Mouse (Mus musculus) lung, embryonic 14.5 days (tissue): ENCODE measurements around the gene Fkrp. TPM values are rescaled to one million over a fixed set of nuclear protein-coding genes. Genes with fewer than 3 reads are reported as not detected.
A peak's percentile ranks its signal among the peaks of the same experiment; 100 is the strongest.

Experiments
- ATAC-seq: fragments of 200-750 bp; cut with Nextera tagmentation; 2 replicates; pipeline ENCODE4 v1.8.0; 2017; ENCODE audit warnings: mild to moderate bottlenecking, moderate TSS enrichment, moderate library complexity; ENCODE audit not compliant: insufficient read depth
- DNase-seq: peaks from one replicate; pipeline ENCODE4 v3.0.0-alpha.2; 2015
- H3K27ac ChIP-seq: fragments of 300-500 bp; sonication (generic); 2 replicates; pipeline ENCODE4 v1.5.1; 2014; ENCODE audit warnings: low read depth, mild to moderate bottlenecking, moderate library complexity
- H3K27me3 ChIP-seq: fragments of 300-500 bp; sonication (generic); 2 replicates; pipeline ENCODE4 v1.6.1; 2014; ENCODE audit warnings: low read length, control low read depth; ENCODE audit not compliant: insufficient read depth
- H3K36me3 ChIP-seq: fragments of 300-500 bp; sonication (generic); 2 replicates; pipeline ENCODE4 v1.6.1; 2014; ENCODE audit warnings: control low read depth; ENCODE audit not compliant: insufficient read depth
- H3K4me1 ChIP-seq: fragments of 300-500 bp; sonication (generic); 2 replicates; pipeline ENCODE4 v1.6.1; 2014; ENCODE audit warnings: antibody characterized with exemption, control low read depth; ENCODE audit not compliant: insufficient read depth
- H3K4me2 ChIP-seq: fragments of 300-500 bp; sonication (generic); 2 replicates; pipeline ENCODE4 v1.6.1; 2014; ENCODE audit warnings: mild to moderate bottlenecking
- H3K4me3 ChIP-seq: fragments of 300-500 bp; sonication (generic); 2 replicates; pipeline ENCODE4 v1.5.1; 2014; ENCODE audit warnings: low read depth, low read length
- H3K9ac ChIP-seq: fragments of 300-500 bp; sonication (generic); 2 replicates; pipeline ENCODE4 v1.6.1; 2014
- H3K9me3 ChIP-seq: fragments of 300-500 bp; sonication (generic); 2 replicates; pipeline ENCODE4 v1.6.1; 2016; ENCODE audit warnings: low read depth, low read length, control low read depth
- CTCF ChIP-seq: IDR thresholded peaks from 2 replicates; pipeline ENCODE4 v1.5.1; 2016; ENCODE audit warnings: antibody characterized with exemption, low read depth
- WGBS: fragments of 180-500 bp; shearing (Covaris S2); extraction: QIAGEN DNeasy Blood & Tissue Kit; methylation state at CpG from one replicate; pipeline ENCODE4 v1.1.7; 2014; 5-methylcytosine and 5-hydroxymethylcytosine counted together
- polyA plus RNA-seq: library from polyadenylated mRNA; unstranded; fragments of >200 nt; fragmentation: Nextera tagmentation; extraction: Ambion mirVana; gene quantifications from 2 replicates; pipeline ENCODE4 v1.2.1, GENCODE M21; 2014

The Fkrp gene
- polyA plus RNA-seq, 1 experiment from 2014 or later = 31.9 TPM

- no peak for DNase-seq
- H3K4me2 ChIP-seq = no peak overlapping the region
Measured at GRCm38 (mm10) chr7:16763463-16764218, 52.9 kb downstream of the Fkrp start.

GRCm38 (mm10) chr7:16761630-16762029, 54.9 kb downstream of the Fkrp start:
- H3K4me1 ChIP-seq = peaks cover 6% of the 10 kb centered on the region
- H3K4me3 ChIP-seq = no peak overlapping the region
- ATAC-seq (0 out of 2 replicates have a peak, but pooled peaks have one; percentile 11), DNase-seq (no peak)
- H3K36me3 ChIP-seq = no peaks in the 10 kb centered on the region
- no peaks in the 10 kb centered on the region for H3K9me3 ChIP-seq
- H3K4me2 ChIP-seq = no peak overlapping the region
- H3K27ac ChIP-seq = no peak overlapping the region
- no peak overlapping the region for H3K9ac ChIP-seq
- H3K27me3 ChIP-seq = no peaks in the 10 kb centered on the region
- no peak for TF ChIP-seq CTCF
- 33% methylated on average over 5 of the region's 5 CpGs for WGBS

More at GRCm38 (mm10) chr7:16763463-16764218, 52.9 kb downstream of the Fkrp start:
- H3K4me3 ChIP-seq = no peak overlapping the region
- peaks cover 6% of the 10 kb centered on the region for H3K4me1 ChIP-seq
- ATAC-seq = no peak
- H3K36me3 ChIP-seq = no peaks in the 10 kb centered on the region
- no peaks in the 10 kb centered on the region for H3K27me3 ChIP-seq
- no peak overlapping the region for H3K9ac ChIP-seq
- H3K9me3 ChIP-seq = no peaks in the 10 kb centered on the region
- no peak overlapping the region for H3K27ac ChIP-seq
- WGBS = 80% methylated on average over 7 of the region's 7 CpGs
- TF ChIP-seq CTCF = no peak

GRCm38 (mm10) chr7:16761005-16761481, 55.5 kb downstream of the Fkrp start:
- Histone ChIP-seq H3K27ac (peak overlapping the region; percentile 61; the same call in 1 of the 2 replicates), H3K4me2 (no peak overlapping the region), H3K4me1 (peaks cover 6% of the 10 kb centered on the region), H3K9me3 (no peaks in the 10 kb centered on the region), H3K4me3 (no peak overlapping the region), H3K36me3 (no peaks in the 10 kb centered on the region), H3K9ac (no peak overlapping the region), H3K27me3 (no peaks in the 10 kb centered on the region)
- peak; percentile 62 for DNase-seq
- peak; percentile 73 for ATAC-seq
- no peak for TF ChIP-seq CTCF
- 25% methylated on average over 10 of the region's 10 CpGs for WGBS

GRCm38 (mm10) chr7:16760292-16760691, 56.2 kb downstream of the Fkrp start:
- Histone ChIP-seq H3K4me2 (no peak overlapping the region), H3K9ac (no peak overlapping the region), H3K27me3 (no peaks in the 10 kb centered on the region), H3K9me3 (no peaks in the 10 kb centered on the region), H3K27ac (no peak overlapping the region), H3K36me3 (no peaks in the 10 kb centered on the region), H3K4me3 (no peak overlapping the region), H3K4me1 (peaks cover 6% of the 10 kb centered on the region)
- WGBS = 17% methylated on average over 8 of the region's 8 CpGs
- TF ChIP-seq CTCF = no peak
- ATAC-seq = no peak
- DNase-seq = peak; percentile 39

Other genes with a start within 250 kb of the Fkrp start
- gene Arhgap35, start 201.7 kb downstream of the Fkrp start, polyA plus RNA-seq = 29.6 and 30.5 TPM in 2 replicates
- not detected in 2 replicates for gene Ceacam15, start 141.0 kb downstream of the Fkrp start, polyA plus RNA-seq
- not detected in 2 replicates for gene Ceacam9, start 94.8 kb downstream of the Fkrp start, polyA plus RNA-seq
- 287 and 295 TPM in 2 replicates for gene Ap2s1, start 78.3 kb downstream of the Fkrp start, polyA plus RNA-seq
- gene Slc1a5, start 35.4 kb downstream of the Fkrp start, polyA plus RNA-seq = 32.6 and 35.7 TPM in 2 replicates
- gene Strn4, start 843 bp downstream of the Fkrp start, polyA plus RNA-seq = 117 and 134 TPM in 2 replicates
- 19.6 and 20.2 TPM in 2 replicates for gene Prkd2, start 26.2 kb upstream of the Fkrp start, polyA plus RNA-seq
- 6.6 and 7.8 TPM in 2 replicates for gene Dact3, start 58.6 kb upstream of the Fkrp start, polyA plus RNA-seq
- gene Gng8, start 75.1 kb upstream of the Fkrp start, polyA plus RNA-seq = 10.8 and 11.1 TPM in 2 replicates
- 1.3 and 1.6 TPM in 2 replicates for gene Ptgir, start 89.8 kb upstream of the Fkrp start, polyA plus RNA-seq
- 139 and 155 TPM in 2 replicates for gene Calm3, start 107.4 kb upstream of the Fkrp start, polyA plus RNA-seq
- gene Pnmal2, start 128.0 kb upstream of the Fkrp start, polyA plus RNA-seq = 3.1 and 3.3 TPM in 2 replicates
- 0.11 and 0.20 TPM in 2 replicates for gene Pnmal1, start 142.9 kb upstream of the Fkrp start, polyA plus RNA-seq
- gene Gm42372, start 166.4 kb upstream of the Fkrp start, polyA plus RNA-seq = 0.09 and 0.20 TPM in 2 replicates
- 27.3 and 29.2 TPM in 2 replicates for gene Ccdc8, start 176.0 kb upstream of the Fkrp start, polyA plus RNA-seq
- gene Ppp5c, start 211.2 kb upstream of the Fkrp start, polyA plus RNA-seq = 103 and 117 TPM in 2 replicates
- gene Hif3a, start 245.7 kb upstream of the Fkrp start, polyA plus RNA-seq = 33.1 and 38.0 TPM in 2 replicates